Mouse (Mus musculus) adrenal gland, postnatal 0 days (tissue): ENCODE results near the gene Krtap13. TPM values are rescaled to one million over a fixed set of nuclear protein-coding genes. Genes with fewer than 3 reads are reported as not detected.

Source experiments
- polyA plus RNA-seq: library from polyadenylated mRNA; unstranded; fragments of >200 nt; fragmentation: Nextera tagmentation; extraction: Ambion mirVana; gene quantifications from 2 replicates; pipeline ENCODE4 v1.2.1, GENCODE M21; 2015

Gene Krtap13
- polyA plus RNA-seq: not detected in 2 replicates

GRCm38 (mm10) chr16:88751535-88751934 is at the start of gene Krtap13:
Gene Krtap13 (minus strand): TSS chr16:88751635.

DNA sequence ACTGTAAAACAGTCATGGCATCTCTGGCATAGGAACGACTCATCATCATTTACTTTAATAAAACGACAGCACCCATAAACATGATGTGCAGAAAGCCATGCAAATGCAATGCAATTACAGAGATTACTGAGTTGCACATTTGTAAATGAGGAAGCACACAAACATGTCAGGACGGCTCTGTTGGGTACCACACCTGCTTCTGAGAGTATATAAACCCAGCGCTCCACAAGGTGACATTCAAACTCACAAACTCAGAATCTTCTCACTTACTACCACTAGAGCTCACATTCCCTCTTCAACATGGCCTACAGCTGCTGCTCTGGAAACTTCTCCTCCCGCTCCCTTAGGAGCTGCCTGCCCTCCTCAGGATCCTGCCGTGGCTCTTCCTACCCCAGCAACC is 26.2 kb upstream of the Krtap13 start, which contains the start of gene Gm5965:
Gm5965 (plus strand) TSS at position 301 of the 400 bp plus-strand sequence.

DNA sequence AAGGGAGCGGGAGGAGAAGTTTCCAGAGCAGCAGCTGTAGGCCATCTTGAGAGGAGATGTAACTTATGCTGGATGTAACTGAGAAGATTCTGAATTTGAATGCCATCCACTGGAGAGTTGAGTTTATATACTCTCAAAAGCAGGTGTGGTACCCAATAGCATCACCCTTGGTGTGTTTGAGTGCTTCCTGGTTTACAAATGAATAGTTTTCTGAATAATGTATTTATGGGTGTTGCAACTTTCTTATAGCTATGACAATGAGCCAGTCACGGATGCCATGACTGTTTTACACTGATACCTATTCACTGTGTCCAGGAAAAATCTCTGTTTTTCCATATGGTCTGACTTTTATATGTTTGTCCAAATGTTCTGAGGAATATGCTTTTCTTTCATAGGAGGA is 22.7 kb upstream of the Krtap13 start, which contains the start of gene 2310057N15Rik:
2310057N15Rik (minus strand) TSS at position 101 of the 400 bp plus-strand sequence.

GRCm38 (mm10) chr16:88758547-88758946 is 7.1 kb upstream of the Krtap13 start, which contains the start of gene 2310034C09Rik:
Gene 2310034C09Rik (plus strand): TSS chr16:88758847.

GRCm38 (mm10) chr16:88728812-88729275 is 22.6 kb downstream of the Krtap13 start, which contains the start of gene Krtap13-1:
Gene Krtap13-1 (plus strand): TSS chr16:88728862.

GRCm38 (mm10) chr16:88707496-88708012 is 43.9 kb downstream of the Krtap13 start, which contains the start of gene 2310061N02Rik:
Gene 2310061N02Rik (minus strand): TSS chr16:88707962.

Other genes with a start within 250 kb of the Krtap13 start
- not detected in 2 replicates for gene Cldn17, start 244.7 kb downstream of the Krtap13 start, polyA plus RNA-seq
- 0.43 and 4.4 TPM in 2 replicates for gene Cldn8, start 188.5 kb downstream of the Krtap13 start, polyA plus RNA-seq
- not detected in 2 replicates for gene Krtap24-1, start 139.4 kb downstream of the Krtap13 start, polyA plus RNA-seq
- not detected in 2 replicates for gene 2310079G19Rik, start 124.0 kb downstream of the Krtap13 start, polyA plus RNA-seq
- gene Krtap26-1, start 103.8 kb downstream of the Krtap13 start, polyA plus RNA-seq: not detected in 2 replicates
- not detected in 2 replicates for gene Krtap27-1, start 80.0 kb downstream of the Krtap13 start, polyA plus RNA-seq
- not detected in 2 replicates for gene 2310061N02Rik, start 43.7 kb downstream of the Krtap13 start, polyA plus RNA-seq
- gene Krtap13-1, start 22.8 kb downstream of the Krtap13 start, polyA plus RNA-seq: not detected in 2 replicates
- not detected in 2 replicates for gene 2310034C09Rik, start 7.2 kb upstream of the Krtap13 start, polyA plus RNA-seq
- not detected in 2 replicates for gene 2310057N15Rik, start 22.6 kb upstream of the Krtap13 start, polyA plus RNA-seq
- not detected in 2 replicates for gene Gm5965, start 26.3 kb upstream of the Krtap13 start, polyA plus RNA-seq
- not detected in 2 replicates for gene Gm20741, start 60.6 kb upstream of the Krtap13 start, polyA plus RNA-seq
- not detected in 2 replicates for gene Krtap15, start 68.6 kb upstream of the Krtap13 start, polyA plus RNA-seq
- not detected in 2 replicates for gene Krtap14, start 74.5 kb upstream of the Krtap13 start, polyA plus RNA-seq
- not detected in 2 replicates for gene Krtap19-1, start 117.8 kb upstream of the Krtap13 start, polyA plus RNA-seq
- not detected in 2 replicates for gene Krtap19-2, start 122.6 kb upstream of the Krtap13 start, polyA plus RNA-seq
- gene Krtap19-3, start 126.4 kb upstream of the Krtap13 start, polyA plus RNA-seq: not detected in 2 replicates
- not detected in 2 replicates for gene Krtap19-4, start 133.5 kb upstream of the Krtap13 start, polyA plus RNA-seq
- not detected in 2 replicates for gene Krtap19-5, start 144.8 kb upstream of the Krtap13 start, polyA plus RNA-seq
- not detected in 2 replicates for gene Krtap19-9b, start 180.6 kb upstream of the Krtap13 start, polyA plus RNA-seq
- gene Krtap16-3, start 211.2 kb upstream of the Krtap13 start, polyA plus RNA-seq: not detected in 2 replicates